Mouse (Mus musculus): ENCODE measurements around the gene Aadacl3. TPM values are rescaled to one million over a fixed set of nuclear protein-coding genes. Genes with fewer than 3 reads are reported as not detected.

Gene Aadacl3
- not detected in 2 replicates for polyA plus RNA-seq (2015; fragmentation: Nextera tagmentation; extraction: Ambion mirVana)

DNA sequence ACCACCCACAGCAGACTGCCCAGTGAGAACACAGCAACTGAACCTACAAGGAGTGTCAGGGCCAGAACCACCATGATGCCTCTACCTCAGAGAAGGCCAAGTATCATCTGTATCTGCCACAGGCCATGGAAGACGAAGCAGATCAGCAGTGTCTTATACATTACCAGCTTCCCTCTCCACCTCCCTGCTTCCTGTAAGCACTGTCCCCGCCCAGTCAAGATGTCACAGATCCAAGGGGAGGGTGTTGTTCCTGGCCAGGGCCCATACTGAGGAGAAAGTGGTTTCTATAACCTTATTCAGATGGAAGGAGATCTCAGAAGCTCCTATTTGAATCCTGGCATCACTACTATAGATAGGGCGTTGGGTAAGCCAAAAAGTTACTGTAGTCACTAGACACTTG lies at the start of gene Aadacl3:
Gene Aadacl3, minus strand, starts transcription at position 101 of the 400 bp plus-strand sequence.
- 70% methylated on average over 3 of the region's 3 CpGs for WGBS
- TF ChIP-seq EP300 (IDR thresholded peaks at IDR 0.05) (no peak), CTCF (IDR thresholded peaks at IDR 0.05) (no peak)
- no peak for DNase-seq (ENCODE audit: low spot score)
- Histone ChIP-seq H3K9me3 (ENCODE audit: low read length) (no peaks in the 10 kb centered on the region), H3K4me2 (replicated peaks; ENCODE audit: low read depth, low read length) (no peak within 1 kb of the TSS), H3K4me1 (ENCODE audit: insufficient read depth, low read depth, low read length) (no peaks in the 10 kb centered on the region), H3K36me3 (ENCODE audit: insufficient read depth, low read length) (no peaks in the 10 kb centered on the region), H3K27me3 (replicated peaks; ENCODE audit: insufficient read depth, low read length) (no peaks in the 10 kb centered on the region), H3K27ac (ENCODE audit: low read length) (no peak within 1 kb of the TSS), H3K9ac (replicated peaks; ENCODE audit: low read depth) (no peak within 1 kb of the TSS), H3K4me3 (ENCODE audit: low read depth, low read length) (no peak within 1 kb of the TSS)
- ATAC-seq: no peak

GRCm38 (mm10) chr4:144506518-144506917 lies 43.0 kb upstream of the Aadacl3 start:
- Histone ChIP-seq H3K4me3 (ENCODE audit: low read depth, low read length) (no peak overlapping the region), H3K27ac (ENCODE audit: low read length) (no peak overlapping the region), H3K9me3 (ENCODE audit: low read length) (no peaks in the 10 kb centered on the region; the same call in 1 of the 2 replicates), H3K9ac (replicated peaks; ENCODE audit: low read depth) (no peak overlapping the region), H3K4me2 (replicated peaks; ENCODE audit: low read depth, low read length) (no peak overlapping the region), H3K36me3 (ENCODE audit: insufficient read depth, low read length) (no peaks in the 10 kb centered on the region), H3K4me1 (ENCODE audit: insufficient read depth, low read depth, low read length) (no peaks in the 10 kb centered on the region), H3K27me3 (replicated peaks; ENCODE audit: insufficient read depth, low read length) (no peaks in the 10 kb centered on the region)
- no peak for TF ChIP-seq CTCF (IDR thresholded peaks at IDR 0.05)
- WGBS: 74% methylated on average over 1 of the region's 1 CpGs
- ATAC-seq (no peak), DNase-seq (ENCODE audit: low spot score) (no peak)

DNA sequence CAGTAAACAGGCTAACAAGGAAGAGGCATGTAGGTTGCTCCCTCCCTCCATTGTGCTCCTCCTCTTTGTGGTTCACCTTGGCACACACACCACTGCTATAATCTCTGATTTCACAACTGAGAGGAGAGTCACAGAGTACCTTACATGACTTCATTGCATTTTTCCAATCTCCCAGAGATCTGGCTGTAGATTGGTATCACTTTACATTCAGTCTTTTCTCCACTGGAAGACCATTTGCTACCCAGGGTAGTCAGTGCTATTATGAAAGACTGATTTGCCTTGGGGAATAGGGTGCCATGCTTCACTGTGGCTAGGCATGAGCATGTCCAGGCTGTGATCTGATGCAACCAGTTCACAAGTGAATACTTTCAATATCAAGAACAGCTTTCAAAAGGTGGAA lies 29.8 kb upstream of the Aadacl3 start:
- Histone ChIP-seq H3K27ac (ENCODE audit: low read length) (no peak overlapping the region), H3K4me1 (ENCODE audit: insufficient read depth, low read depth, low read length) (no peaks in the 10 kb centered on the region), H3K27me3 (replicated peaks; ENCODE audit: insufficient read depth, low read length) (no peaks in the 10 kb centered on the region), H3K4me2 (replicated peaks; ENCODE audit: low read depth, low read length) (no peak overlapping the region), H3K9me3 (ENCODE audit: low read length) (no peaks in the 10 kb centered on the region), H3K9ac (replicated peaks; ENCODE audit: low read depth) (no peak overlapping the region), H3K36me3 (ENCODE audit: insufficient read depth, low read length) (no peaks in the 10 kb centered on the region), H3K4me3 (ENCODE audit: low read depth, low read length) (no peak overlapping the region)
- DNase-seq (ENCODE audit: low spot score) (no peak), ATAC-seq (no peak)
- TF ChIP-seq CTCF (IDR thresholded peaks at IDR 0.05) (no peak), EP300 (IDR thresholded peaks at IDR 0.05) (no peak)

GRCm38 (mm10) chr4:144468091-144468490 lies 4.5 kb upstream of the Aadacl3 start:
- no peak overlapping the region for H3K4me3 ChIP-seq (ENCODE audit: low read depth, low read length)
- H3K4me2 ChIP-seq (replicated peaks; ENCODE audit: low read depth, low read length): no peak overlapping the region
- no peak overlapping the region for H3K9ac ChIP-seq (replicated peaks; ENCODE audit: low read depth)
- 47% methylated on average over 1 of the region's 1 CpGs for WGBS
- TF ChIP-seq CTCF (IDR thresholded peaks at IDR 0.05) (no peak), EP300 (IDR thresholded peaks at IDR 0.05) (no peak)
- ATAC-seq (no peak), DNase-seq (ENCODE audit: low spot score) (no peak)
- H3K9me3 ChIP-seq (ENCODE audit: low read length): no peaks in the 10 kb centered on the region
- H3K4me1 ChIP-seq (ENCODE audit: insufficient read depth, low read depth, low read length): no peaks in the 10 kb centered on the region
- H3K36me3 ChIP-seq (ENCODE audit: insufficient read depth, low read length): no peaks in the 10 kb centered on the region
- H3K27ac ChIP-seq (ENCODE audit: low read length): no peak overlapping the region
- H3K27me3 ChIP-seq (replicated peaks; ENCODE audit: insufficient read depth, low read length): no peaks in the 10 kb centered on the region

- ATAC-seq (no peak), DNase-seq (ENCODE audit: low spot score) (no peak)
- H3K4me3 ChIP-seq (ENCODE audit: low read depth, low read length): no peak overlapping the region
- no peaks in the 10 kb centered on the region for H3K36me3 ChIP-seq (ENCODE audit: insufficient read depth, low read length)
- no peaks in the 10 kb centered on the region for H3K27me3 ChIP-seq (replicated peaks; ENCODE audit: insufficient read depth, low read length)
- no peak overlapping the region for H3K27ac ChIP-seq (ENCODE audit: low read length)
- no peaks in the 10 kb centered on the region for H3K9me3 ChIP-seq (ENCODE audit: low read length)
- H3K4me1 ChIP-seq (ENCODE audit: insufficient read depth, low read depth, low read length): no peaks in the 10 kb centered on the region
- no peak for TF ChIP-seq EP300 (IDR thresholded peaks at IDR 0.05)
- no peak for TF ChIP-seq CTCF (IDR thresholded peaks at IDR 0.05)
- WGBS: 63% methylated on average over 2 of the region's 2 CpGs
- no peak overlapping the region for H3K4me2 ChIP-seq (replicated peaks; ENCODE audit: low read depth, low read length)
- H3K9ac ChIP-seq (replicated peaks; ENCODE audit: low read depth): no peak overlapping the region
Observed at GRCm38 (mm10) chr4:144465206-144465605, 1.6 kb upstream of the Aadacl3 start.

DNA sequence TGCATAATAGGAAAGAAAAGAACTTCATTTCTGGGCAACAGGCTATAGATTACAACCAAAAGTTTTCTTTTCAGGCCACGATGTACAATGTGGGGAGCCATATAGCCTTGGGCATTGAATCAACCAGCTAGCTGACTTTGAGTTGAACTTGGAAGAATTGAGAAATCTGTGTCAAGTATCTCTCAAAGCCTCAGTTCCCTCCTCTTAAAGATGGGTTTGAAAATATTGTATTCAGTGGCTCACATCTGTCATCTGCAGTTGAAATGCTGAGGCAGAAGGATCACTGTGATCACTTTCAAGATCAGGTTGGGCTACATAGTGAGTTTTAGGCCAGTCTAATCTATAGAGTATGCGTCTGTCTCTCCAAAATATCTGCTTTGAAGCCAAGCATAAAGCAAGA lies 10.3 kb downstream of the Aadacl3 start, which contains the start of gene Gm9944:
Gene Gm9944, minus strand, starts transcription at position 101 of the 400 bp plus-strand sequence.
- 65% methylated on average over 2 of the region's 2 CpGs for WGBS
- DNase-seq (ENCODE audit: low spot score) (no peak), ATAC-seq (no peak)
- Histone ChIP-seq H3K9ac (replicated peaks; ENCODE audit: low read depth) (no peak within 1 kb of the TSS), H3K36me3 (ENCODE audit: insufficient read depth, low read length) (no peaks in the 10 kb centered on the region), H3K9me3 (ENCODE audit: low read length) (no peaks in the 10 kb centered on the region), H3K27me3 (replicated peaks; ENCODE audit: insufficient read depth, low read length) (no peaks in the 10 kb centered on the region), H3K27ac (ENCODE audit: low read length) (no peak within 1 kb of the TSS), H3K4me2 (replicated peaks; ENCODE audit: low read depth, low read length) (no peak within 1 kb of the TSS), H3K4me3 (ENCODE audit: low read depth, low read length) (no peak within 1 kb of the TSS), H3K4me1 (ENCODE audit: insufficient read depth, low read depth, low read length) (no peaks in the 10 kb centered on the region)
- TF ChIP-seq EP300 (IDR thresholded peaks at IDR 0.05): no peak
- no peak for TF ChIP-seq CTCF (IDR thresholded peaks at IDR 0.05)

DNA sequence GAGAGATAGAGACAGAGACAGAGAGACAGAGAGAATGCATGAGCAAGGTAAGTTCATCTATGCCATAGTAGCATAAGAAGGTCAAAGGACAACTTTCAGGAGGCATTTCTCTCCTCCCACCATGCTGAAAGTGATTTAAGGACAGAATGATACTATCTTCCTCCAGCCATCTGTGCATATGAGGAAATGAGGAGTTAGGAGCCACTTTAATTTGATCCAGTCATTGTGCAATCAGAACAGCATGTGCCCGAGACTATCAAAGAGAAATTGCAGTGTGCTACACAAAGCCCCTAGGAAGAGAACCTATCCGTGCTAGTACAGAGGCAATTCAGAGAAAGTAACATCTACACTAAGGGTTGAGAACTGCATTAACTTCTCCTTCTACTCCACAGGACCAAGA lies 15.0 kb downstream of the Aadacl3 start:
- H3K36me3 ChIP-seq (ENCODE audit: insufficient read depth, low read length): no peaks in the 10 kb centered on the region
- no peak for TF ChIP-seq CTCF (IDR thresholded peaks at IDR 0.05)
- TF ChIP-seq EP300 (IDR thresholded peaks at IDR 0.05): no peak
- H3K4me2 ChIP-seq (replicated peaks; ENCODE audit: low read depth, low read length): no peak overlapping the region
- H3K27ac ChIP-seq (ENCODE audit: low read length): no peak overlapping the region
- H3K9ac ChIP-seq (replicated peaks; ENCODE audit: low read depth): no peak overlapping the region
- no peaks in the 10 kb centered on the region for H3K27me3 ChIP-seq (replicated peaks; ENCODE audit: insufficient read depth, low read length)
- H3K4me3 ChIP-seq (ENCODE audit: low read depth, low read length): no peak overlapping the region
- ATAC-seq (no peak), DNase-seq (ENCODE audit: low spot score) (no peak)
- WGBS: 75% methylated on average over 2 of the region's 2 CpGs
- H3K9me3 ChIP-seq (ENCODE audit: low read length): no peaks in the 10 kb centered on the region
- no peaks in the 10 kb centered on the region for H3K4me1 ChIP-seq (ENCODE audit: insufficient read depth, low read depth, low read length)

All from lung, postnatal 0 days (tissue).